Mouse (Mus musculus): ENCODE data around the gene Rras.

- TF ChIP-seq CTCF (IDR thresholded peaks at IDR 0.05 in 2 of 3, conservative IDR thresholded peaks at IDR 0.05 in 1 of 3; ENCODE audit: control insufficient read depth in 1 of 3, insufficient read depth in 1 of 3, low read depth in 2 of 3, low read length in 3 of 3, poor library complexity in 1 of 3, severe bottlenecking in 1 of 3) (peak in 2 of 3 experiments; percentile 32 to 51; a peak in 3 of 6 replicates), POLR2AphosphoS5 (IDR thresholded peaks at IDR 0.05; ENCODE audit: borderline replicate concordance, low read depth, low read length) (no peak), JUND (IDR thresholded peaks at IDR 0.05; ENCODE audit: low read depth, low read length) (no peak), MAFK (IDR thresholded peaks at IDR 0.05; ENCODE audit: borderline replicate concordance, low read depth, low read length) (no peak), SMC3 (IDR thresholded peaks at IDR 0.05; ENCODE audit: low read depth, low read length) (0 out of 2 replicates have a peak, but pooled peaks have one; percentile 7), CHD2 (IDR thresholded peaks at IDR 0.05; ENCODE audit: low read length) (no peak), POLR2A (IDR thresholded peaks at IDR 0.05; ENCODE audit: control insufficient read depth in 1 of 2, insufficient read depth in 1 of 2, low read depth in 1 of 2, low read length in 2 of 2, poor library complexity in 1 of 2) (no peak)
These were observed 32.1 kb upstream of the Rras start for GRCm38 (mm10) chr7:44985595-44986191.

Data from MEL (cell line).